Mouse (Mus musculus): Measurements from ENCODE around the gene Ccn5. TPM values are rescaled to one million over a fixed set of nuclear protein-coding genes. Genes with fewer than 3 reads are reported as not detected.

Ccn5 gene
- polyA plus RNA-seq, 1 experiment from 2014 or later, result not detected

GRCm38 (mm10) chr2:163787709-163788108 lies 33.0 kb upstream of the Ccn5 start:
- no peak overlapping the region for H3K4me2 ChIP-seq (replicated peaks; ENCODE audit: low read depth)
- H3K4me1 ChIP-seq (replicated peaks; ENCODE audit: control insufficient read depth, insufficient read depth, low read length), result no peaks in the 10 kb centered on the region
- no peaks in the 10 kb centered on the region for H3K9me3 ChIP-seq (ENCODE audit: control insufficient read depth)
- TF ChIP-seq CTCF (IDR thresholded peaks at IDR 0.05; ENCODE audit: low read depth), result peak; percentile 87
- 49% methylated on average over 3 of the region's 3 CpGs for WGBS
- H3K4me3 ChIP-seq (ENCODE audit: low read depth, low read length), result no peak overlapping the region
- ATAC-seq, result peak; percentile 63
- H3K9ac ChIP-seq (ENCODE audit: low read depth, low read length), result no peak overlapping the region
- no peaks in the 10 kb centered on the region for H3K27me3 ChIP-seq (replicated peaks; ENCODE audit: control insufficient read depth, insufficient read depth, low read length)
- no peak overlapping the region for H3K27ac ChIP-seq (ENCODE audit: low read depth, low read length)
- H3K36me3 ChIP-seq (ENCODE audit: control insufficient read depth, insufficient read depth), result no peaks in the 10 kb centered on the region

GRCm38 (mm10) chr2:163788484-163788883 lies 32.2 kb upstream of the Ccn5 start:
- Histone ChIP-seq H3K9me3 (ENCODE audit: control insufficient read depth) (no peaks in the 10 kb centered on the region), H3K27me3 (replicated peaks; ENCODE audit: control insufficient read depth, insufficient read depth, low read length) (no peaks in the 10 kb centered on the region), H3K4me1 (replicated peaks; ENCODE audit: control insufficient read depth, insufficient read depth, low read length) (no peaks in the 10 kb centered on the region), H3K9ac (ENCODE audit: low read depth, low read length) (no peak overlapping the region), H3K4me2 (replicated peaks; ENCODE audit: low read depth) (no peak overlapping the region), H3K4me3 (ENCODE audit: low read depth, low read length) (no peak overlapping the region), H3K36me3 (ENCODE audit: control insufficient read depth, insufficient read depth) (no peaks in the 10 kb centered on the region), H3K27ac (ENCODE audit: low read depth, low read length) (no peak overlapping the region)
- ATAC-seq, result no peak
- peak; percentile 83 for TF ChIP-seq CTCF (IDR thresholded peaks at IDR 0.05; ENCODE audit: low read depth)
- WGBS, result 71% methylated on average over 4 of the region's 4 CpGs

GRCm38 (mm10) chr2:163798411-163798810 lies 22.2 kb upstream of the Ccn5 start:
- no peak overlapping the region for H3K4me3 ChIP-seq (ENCODE audit: low read depth, low read length)
- no peaks in the 10 kb centered on the region for H3K27me3 ChIP-seq (replicated peaks; ENCODE audit: control insufficient read depth, insufficient read depth, low read length)
- no peaks in the 10 kb centered on the region for H3K4me1 ChIP-seq (replicated peaks; ENCODE audit: control insufficient read depth, insufficient read depth, low read length)
- H3K9me3 ChIP-seq (ENCODE audit: control insufficient read depth), result no peaks in the 10 kb centered on the region
- H3K4me2 ChIP-seq (replicated peaks; ENCODE audit: low read depth), result no peak overlapping the region
- TF ChIP-seq CTCF (IDR thresholded peaks at IDR 0.05; ENCODE audit: low read depth), result no peak
- H3K27ac ChIP-seq (ENCODE audit: low read depth, low read length), result no peak overlapping the region
- H3K9ac ChIP-seq (ENCODE audit: low read depth, low read length), result no peak overlapping the region
- 65% methylated on average over 7 of the region's 7 CpGs for WGBS
- no peaks in the 10 kb centered on the region for H3K36me3 ChIP-seq (ENCODE audit: control insufficient read depth, insufficient read depth)
- no peak for ATAC-seq

GRCm38 (mm10) chr2:163800832-163801231 lies 19.8 kb upstream of the Ccn5 start:
- TF ChIP-seq CTCF (IDR thresholded peaks at IDR 0.05; ENCODE audit: low read depth), result no peak
- Histone ChIP-seq H3K27ac (ENCODE audit: low read depth, low read length) (no peak overlapping the region), H3K27me3 (replicated peaks; ENCODE audit: control insufficient read depth, insufficient read depth, low read length) (no peaks in the 10 kb centered on the region), H3K4me1 (replicated peaks; ENCODE audit: control insufficient read depth, insufficient read depth, low read length) (no peaks in the 10 kb centered on the region), H3K4me3 (ENCODE audit: low read depth, low read length) (no peak overlapping the region), H3K9me3 (ENCODE audit: control insufficient read depth) (no peaks in the 10 kb centered on the region), H3K9ac (ENCODE audit: low read depth, low read length) (no peak overlapping the region), H3K4me2 (replicated peaks; ENCODE audit: low read depth) (no peak overlapping the region), H3K36me3 (ENCODE audit: control insufficient read depth, insufficient read depth) (no peaks in the 10 kb centered on the region)
- 12% methylated on average over 3 of the region's 3 CpGs for WGBS
- no peak for ATAC-seq

- no peak overlapping the region for H3K27ac ChIP-seq (ENCODE audit: low read depth, low read length)
- no peak overlapping the region for H3K4me3 ChIP-seq (ENCODE audit: low read depth, low read length)
- no peak overlapping the region for H3K9ac ChIP-seq (ENCODE audit: low read depth, low read length)
- ATAC-seq, result no peak
- H3K4me1 ChIP-seq (replicated peaks; ENCODE audit: control insufficient read depth, insufficient read depth, low read length), result no peaks in the 10 kb centered on the region
- 85% methylated on average over 5 of the region's 5 CpGs for WGBS
- H3K36me3 ChIP-seq (ENCODE audit: control insufficient read depth, insufficient read depth), result no peaks in the 10 kb centered on the region
- H3K9me3 ChIP-seq (ENCODE audit: control insufficient read depth), result no peaks in the 10 kb centered on the region
- no peak overlapping the region for H3K4me2 ChIP-seq (replicated peaks; ENCODE audit: low read depth)
- H3K27me3 ChIP-seq (replicated peaks; ENCODE audit: control insufficient read depth, insufficient read depth, low read length), result no peaks in the 10 kb centered on the region
- no peak for TF ChIP-seq CTCF (IDR thresholded peaks at IDR 0.05; ENCODE audit: low read depth)
Measured at GRCm38 (mm10) chr2:163801406-163801805, 19.3 kb upstream of the Ccn5 start.

GRCm38 (mm10) chr2:163803838-163804237 lies 16.8 kb upstream of the Ccn5 start:
- Histone ChIP-seq H3K4me2 (replicated peaks; ENCODE audit: low read depth) (no peak overlapping the region), H3K27me3 (replicated peaks; ENCODE audit: control insufficient read depth, insufficient read depth, low read length) (no peaks in the 10 kb centered on the region), H3K4me1 (replicated peaks; ENCODE audit: control insufficient read depth, insufficient read depth, low read length) (no peaks in the 10 kb centered on the region), H3K36me3 (ENCODE audit: control insufficient read depth, insufficient read depth) (no peaks in the 10 kb centered on the region), H3K27ac (ENCODE audit: low read depth, low read length) (no peak overlapping the region), H3K9ac (ENCODE audit: low read depth, low read length) (no peak overlapping the region), H3K9me3 (ENCODE audit: control insufficient read depth) (no peaks in the 10 kb centered on the region), H3K4me3 (ENCODE audit: low read depth, low read length) (no peak overlapping the region)
- ATAC-seq, result no peak
- 67% methylated on average over 5 of the region's 5 CpGs for WGBS
- TF ChIP-seq CTCF (IDR thresholded peaks at IDR 0.05; ENCODE audit: low read depth), result no peak

- Histone ChIP-seq H3K9me3 (ENCODE audit: control insufficient read depth) (no peaks in the 10 kb centered on the region), H3K9ac (ENCODE audit: low read depth, low read length) (no peak overlapping the region), H3K4me1 (replicated peaks; ENCODE audit: control insufficient read depth, insufficient read depth, low read length) (no peaks in the 10 kb centered on the region), H3K4me3 (ENCODE audit: low read depth, low read length) (no peak overlapping the region), H3K36me3 (ENCODE audit: control insufficient read depth, insufficient read depth) (no peaks in the 10 kb centered on the region), H3K27ac (ENCODE audit: low read depth, low read length) (no peak overlapping the region), H3K4me2 (replicated peaks; ENCODE audit: low read depth) (no peak overlapping the region), H3K27me3 (replicated peaks; ENCODE audit: control insufficient read depth, insufficient read depth, low read length) (no peaks in the 10 kb centered on the region)
- no peak for ATAC-seq
- no peak for TF ChIP-seq CTCF (IDR thresholded peaks at IDR 0.05; ENCODE audit: low read depth)
- 86% methylated on average over 4 of the region's 4 CpGs for WGBS
Measured at GRCm38 (mm10) chr2:163809166-163809565, 11.5 kb upstream of the Ccn5 start.

Measured in intestine, postnatal 0 days (tissue).